In genomic region chr9:89621750-89622149, GRCm38 (mm10) we compare ENCODE assay signal across 9 mouse cellular contexts. TPM values are rescaled to one million over a fixed set of nuclear protein-coding genes. Genes with fewer than 3 reads are reported as not detected.
DNase-seq lines count a peak whose midpoint lies in the region; ATAC-seq lines count a peak whose summit lies in the region.
"Had no signal": no experiment of that assay in that cellular context is flagged by ENCODE, and none has a peak within 500 bp of the region (broad histone marks: within the 10 kb centered on the region; RNA-seq: fewer than 3 reads in every experiment).

No protein-coding gene starts in this region.

- H3K36me3 ChIP-seq in embryonic facial prominence, embryonic 14.5 days (ENCODE audit: control insufficient read depth, insufficient read depth, low read length) = no peaks in the 10 kb centered on the region
- no peaks in the 10 kb centered on the region for H3K36me3 ChIP-seq in limb, embryonic 10.5 days

- peak; percentile 7 for DNase-seq in retina, postnatal 1 day
- no peak for DNase-seq in retina, embryonic 14.5 days (ENCODE audit: low spot score)
- no peak for DNase-seq in embryonic facial prominence, embryonic 14.5 days (ENCODE audit: low spot score)
- peak; percentile 34 for DNase-seq in limb, embryonic 10.5 days (ENCODE audit: low spot score)
- no peak for DNase-seq in thymus, postnatal 25 days
- no peak for DNase-seq in gastrocnemius, adult 18-20 months (ENCODE audit: low spot score)
- no peak for DNase-seq in layer of hippocampus, postnatal 36 days
- DNase-seq: kidney, postnatal 25 days had no signal

- no peak overlapping the region for H3K9ac ChIP-seq in embryonic facial prominence, embryonic 14.5 days (ENCODE audit: low read depth, low read length)

- peak overlapping the region; percentile 86 for H3K4me2 ChIP-seq in embryonic facial prominence, embryonic 14.5 days (ENCODE audit: low read depth, low read length)

- no peaks in the 10 kb centered on the region for H3K9me3 ChIP-seq in embryonic facial prominence, embryonic 14.5 days (ENCODE audit: control insufficient read depth, low read length)
- H3K9me3 ChIP-seq in limb, embryonic 10.5 days (replicated peaks) = no peaks in the 10 kb centered on the region

- H3K4me3 ChIP-seq in embryonic facial prominence, embryonic 14.5 days (ENCODE audit: low read depth, low read length) = peak overlapping the region; percentile 48
- H3K4me3 ChIP-seq in limb, embryonic 10.5 days = peak overlapping the region; percentile 62

- H3K27ac ChIP-seq in embryonic facial prominence, embryonic 14.5 days (replicated peaks; ENCODE audit: low read depth, low read length) = no peak overlapping the region
- H3K27ac ChIP-seq in limb, embryonic 10.5 days = no peak overlapping the region

- no peak for ATAC-seq in embryonic facial prominence, embryonic 14.5 days (ENCODE audit: low read depth)

- 5% methylated on average over 11 of the region's 11 CpGs for whole genome bisulfite sequencing in embryonic facial prominence, embryonic 14.5 days
- 5% methylated on average over 11 of the region's 11 CpGs for WGBS in limb, embryonic 10.5 days

- peaks cover 6% of the 10 kb centered on the region; the same call in 1 of the 2 replicates for H3K4me1 ChIP-seq in embryonic facial prominence, embryonic 14.5 days (ENCODE audit: control insufficient read depth, insufficient read depth, low read length)
- H3K4me1 ChIP-seq in limb, embryonic 10.5 days = peaks cover 23% of the 10 kb centered on the region

- peaks cover 40% of the 10 kb centered on the region for H3K27me3 ChIP-seq in embryonic facial prominence, embryonic 14.5 days (replicated peaks; ENCODE audit: control insufficient read depth, insufficient read depth, low read length)
- peaks cover 61% of the 10 kb centered on the region for H3K27me3 ChIP-seq in limb, embryonic 10.5 days (ENCODE audit: low read depth, poor library complexity, severe bottlenecking)

RNA-seq across cellular contexts. Expression of gene Minar1, which starts 1.2 kb away (rescaled TPM):
- polyA plus RNA-seq in embryonic facial prominence, embryonic 14.5 days (2014; fragmentation: Nextera tagmentation; extraction: Ambion mirVana) = 0.17 and 0.18 TPM in 2 replicates
- 0.25 and 0.26 TPM in 2 replicates for polyA plus RNA-seq in limb, embryonic 10.5 days (2016; fragmentation: Nextera tagmentation; extraction: Ambion mirVana)
- not detected for total RNA-seq in gastrocnemius, adult 18-20 months (2021)
- total RNA-seq in layer of hippocampus, postnatal 36 days (2021) = 1 to 10 TPM; 2.7 to 2.8 TPM
- polyA plus RNA-seq: testis, adult 2 months had no signal

Comparison
In these comparisons a context has a peak if more than half of its experiments do, and no peak if none do; other contexts are left out.
1. DNase-seq: peak in retina, postnatal 1 day (single experiment) and limb, embryonic 10.5 days (single experiment); none in retina, embryonic 14.5 days (single experiment), embryonic facial prominence, embryonic 14.5 days (single experiment), thymus, postnatal 25 days (single experiment), gastrocnemius, adult 18-20 months (single experiment) and layer of hippocampus, postnatal 36 days (0 of 2).